Mouse (Mus musculus): Measurements from ENCODE around the gene Ago1. TPM values are rescaled to one million over a fixed set of nuclear protein-coding genes. Genes with fewer than 3 reads are reported as not detected.

The Ago1 gene
- polyA plus RNA-seq, 1 experiment from 2014 or later = 8.4 TPM

GRCm38 (mm10) chr4:126483874-126484273 is 15.5 kb upstream of the Ago1 start:
- H3K4me1 ChIP-seq (ENCODE audit: control insufficient read depth, insufficient read depth, low read depth, low read length) = no peaks in the 10 kb centered on the region
- no peaks in the 10 kb centered on the region for H3K9me3 ChIP-seq (ENCODE audit: control insufficient read depth, low read length)
- ATAC-seq = no peak
- no peaks in the 10 kb centered on the region for H3K27me3 ChIP-seq (replicated peaks; ENCODE audit: control insufficient read depth, insufficient read depth, low read length)
- no peak overlapping the region for H3K9ac ChIP-seq (ENCODE audit: low read depth, low read length)
- H3K4me2 ChIP-seq (ENCODE audit: low read length) = no peak overlapping the region
- H3K27ac ChIP-seq (ENCODE audit: low read depth, low read length) = no peak overlapping the region
- no peaks in the 10 kb centered on the region; the same call in 1 of the 2 replicates for H3K36me3 ChIP-seq (ENCODE audit: control insufficient read depth, insufficient read depth, low read length)
- H3K4me3 ChIP-seq (ENCODE audit: low read length) = no peak overlapping the region
- 91% methylated on average over 3 of the region's 3 CpGs for WGBS

GRCm38 (mm10) chr4:126482951-126483350 is 14.6 kb upstream of the Ago1 start:
- Histone ChIP-seq H3K27ac (ENCODE audit: low read depth, low read length) (no peak overlapping the region), H3K9me3 (ENCODE audit: control insufficient read depth, low read length) (no peaks in the 10 kb centered on the region), H3K4me3 (ENCODE audit: low read length) (no peak overlapping the region), H3K9ac (ENCODE audit: low read depth, low read length) (no peak overlapping the region), H3K4me1 (ENCODE audit: control insufficient read depth, insufficient read depth, low read depth, low read length) (no peaks in the 10 kb centered on the region), H3K36me3 (ENCODE audit: control insufficient read depth, insufficient read depth, low read length) (no peaks in the 10 kb centered on the region), H3K27me3 (replicated peaks; ENCODE audit: control insufficient read depth, insufficient read depth, low read length) (no peaks in the 10 kb centered on the region), H3K4me2 (ENCODE audit: low read length) (no peak overlapping the region)
- ATAC-seq = no peak
- WGBS = 82% methylated on average over 12 of the region's 12 CpGs

- Histone ChIP-seq H3K9ac (ENCODE audit: low read depth, low read length) (no peak overlapping the region), H3K9me3 (ENCODE audit: control insufficient read depth, low read length) (no peaks in the 10 kb centered on the region), H3K4me2 (ENCODE audit: low read length) (no peak overlapping the region), H3K4me1 (ENCODE audit: control insufficient read depth, insufficient read depth, low read depth, low read length) (no peaks in the 10 kb centered on the region), H3K27ac (ENCODE audit: low read depth, low read length) (no peak overlapping the region), H3K4me3 (ENCODE audit: low read length) (no peak overlapping the region), H3K36me3 (ENCODE audit: control insufficient read depth, insufficient read depth, low read length) (no peaks in the 10 kb centered on the region), H3K27me3 (replicated peaks; ENCODE audit: control insufficient read depth, insufficient read depth, low read length) (no peaks in the 10 kb centered on the region)
- 96% methylated on average over 5 of the region's 5 CpGs for WGBS
- ATAC-seq = no peak
Observed at GRCm38 (mm10) chr4:126481461-126481860, 13.1 kb upstream of the Ago1 start.

GRCm38 (mm10) chr4:126480288-126480687 is 11.9 kb upstream of the Ago1 start:
- no peaks in the 10 kb centered on the region for H3K27me3 ChIP-seq (replicated peaks; ENCODE audit: control insufficient read depth, insufficient read depth, low read length)
- H3K9me3 ChIP-seq (ENCODE audit: control insufficient read depth, low read length) = no peaks in the 10 kb centered on the region
- no peak overlapping the region for H3K27ac ChIP-seq (ENCODE audit: low read depth, low read length)
- H3K4me3 ChIP-seq (ENCODE audit: low read length) = no peak overlapping the region
- H3K4me2 ChIP-seq (ENCODE audit: low read length) = no peak overlapping the region
- no peak overlapping the region for H3K9ac ChIP-seq (ENCODE audit: low read depth, low read length)
- no peaks in the 10 kb centered on the region for H3K4me1 ChIP-seq (ENCODE audit: control insufficient read depth, insufficient read depth, low read depth, low read length)
- ATAC-seq = no peak
- no peaks in the 10 kb centered on the region for H3K36me3 ChIP-seq (ENCODE audit: control insufficient read depth, insufficient read depth, low read length)
- 80% methylated on average over 3 of the region's 3 CpGs for WGBS

DNA sequence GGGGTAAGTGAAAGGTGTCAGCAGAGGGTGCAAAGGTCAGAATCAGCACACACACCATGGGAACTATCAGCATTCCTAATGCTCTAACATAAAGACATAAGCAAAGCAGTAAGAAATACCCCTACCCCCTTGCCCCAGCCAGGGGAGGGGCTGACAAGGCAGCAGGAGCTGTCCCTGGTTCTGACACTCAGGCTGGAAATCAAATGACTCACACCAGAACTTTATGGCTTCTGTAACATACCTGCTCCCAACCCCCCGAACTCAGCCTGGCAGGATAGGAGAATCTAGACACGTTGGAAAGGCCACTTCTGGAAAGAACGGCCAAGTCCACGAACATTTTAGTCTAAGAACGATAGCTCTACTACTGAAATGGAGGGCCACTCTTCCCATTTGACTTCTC is 4.6 kb upstream of the Ago1 start:
- no peak for ATAC-seq

GRCm38 (mm10) chr4:126469334-126469733 is 951 bp upstream of the Ago1 start:
- no peak overlapping the region for H3K4me3 ChIP-seq (ENCODE audit: low read length)
- H3K27ac ChIP-seq (ENCODE audit: low read depth, low read length) = no peak overlapping the region; the same call in 1 of the 2 replicates
- H3K36me3 ChIP-seq (ENCODE audit: control insufficient read depth, insufficient read depth, low read length) = no peaks in the 10 kb centered on the region
- peak overlapping the region; percentile 70; the same call in 1 of the 2 replicates for H3K4me2 ChIP-seq (ENCODE audit: low read length)
- no peaks in the 10 kb centered on the region for H3K27me3 ChIP-seq (replicated peaks; ENCODE audit: control insufficient read depth, insufficient read depth, low read length)
- peaks cover 30% of the 10 kb centered on the region for H3K4me1 ChIP-seq (ENCODE audit: control insufficient read depth, insufficient read depth, low read depth, low read length)
- no peaks in the 10 kb centered on the region for H3K9me3 ChIP-seq (ENCODE audit: control insufficient read depth, low read length)
- no peak for ATAC-seq
- WGBS = 61% methylated on average over 1 of the region's 1 CpGs
- no peak overlapping the region for H3K9ac ChIP-seq (ENCODE audit: low read depth, low read length)

More for the DNA sequence above, 4.6 kb upstream of the Ago1 start:
- Histone ChIP-seq H3K4me2 (ENCODE audit: low read length) (no peak overlapping the region), H3K27ac (ENCODE audit: low read depth, low read length) (no peak overlapping the region), H3K4me3 (ENCODE audit: low read length) (no peak overlapping the region), H3K9ac (ENCODE audit: low read depth, low read length) (no peak overlapping the region), H3K27me3 (replicated peaks; ENCODE audit: control insufficient read depth, insufficient read depth, low read length) (no peaks in the 10 kb centered on the region), H3K36me3 (ENCODE audit: control insufficient read depth, insufficient read depth, low read length) (no peaks in the 10 kb centered on the region), H3K9me3 (ENCODE audit: control insufficient read depth, low read length) (no peaks in the 10 kb centered on the region), H3K4me1 (ENCODE audit: control insufficient read depth, insufficient read depth, low read depth, low read length) (peaks cover 2% of the 10 kb centered on the region; the same call in 1 of the 2 replicates)
- 54% methylated on average over 5 of the region's 5 CpGs for WGBS

DNA sequence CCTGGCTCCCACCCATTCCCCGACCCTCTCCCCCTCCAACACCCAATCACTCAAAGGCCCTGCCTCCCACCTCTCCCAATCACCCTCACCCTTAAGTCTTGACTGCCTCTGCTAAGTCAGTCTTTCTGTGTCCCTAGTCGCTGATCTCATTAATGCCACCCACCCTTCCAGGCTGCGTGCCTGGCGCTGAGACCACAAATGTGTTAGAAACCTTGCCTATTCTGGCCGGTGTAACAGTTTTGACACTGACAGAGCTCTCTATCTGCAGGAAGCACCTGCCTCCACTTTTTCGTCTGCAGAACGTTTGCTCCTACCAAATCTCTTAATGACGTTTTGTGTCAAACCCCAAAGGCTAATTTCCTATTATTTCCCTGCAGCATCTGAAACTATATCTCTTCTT is 542 bp upstream of the Ago1 start:
- Histone ChIP-seq H3K27ac (ENCODE audit: low read depth, low read length) (peak overlapping the region; percentile 98), H3K4me1 (ENCODE audit: control insufficient read depth, insufficient read depth, low read depth, low read length) (peaks cover 34% of the 10 kb centered on the region), H3K9me3 (ENCODE audit: control insufficient read depth, low read length) (no peaks in the 10 kb centered on the region), H3K4me2 (ENCODE audit: low read length) (peak overlapping the region; percentile 70), H3K36me3 (ENCODE audit: control insufficient read depth, insufficient read depth, low read length) (no peaks in the 10 kb centered on the region), H3K4me3 (ENCODE audit: low read length) (peak overlapping the region; percentile 96), H3K27me3 (replicated peaks; ENCODE audit: control insufficient read depth, insufficient read depth, low read length) (no peaks in the 10 kb centered on the region), H3K9ac (ENCODE audit: low read depth, low read length) (peak overlapping the region; percentile 99)
- no peak for ATAC-seq
- WGBS = 5% methylated on average over 8 of the region's 8 CpGs

GRCm38 (mm10) chr4:126467721-126468284 is 580 bp downstream of the Ago1 start:
- peak; percentile 47; the same call in 1 of the 2 replicates for ATAC-seq
- 1% methylated on average over 24 of the region's 25 CpGs for WGBS

DNA sequence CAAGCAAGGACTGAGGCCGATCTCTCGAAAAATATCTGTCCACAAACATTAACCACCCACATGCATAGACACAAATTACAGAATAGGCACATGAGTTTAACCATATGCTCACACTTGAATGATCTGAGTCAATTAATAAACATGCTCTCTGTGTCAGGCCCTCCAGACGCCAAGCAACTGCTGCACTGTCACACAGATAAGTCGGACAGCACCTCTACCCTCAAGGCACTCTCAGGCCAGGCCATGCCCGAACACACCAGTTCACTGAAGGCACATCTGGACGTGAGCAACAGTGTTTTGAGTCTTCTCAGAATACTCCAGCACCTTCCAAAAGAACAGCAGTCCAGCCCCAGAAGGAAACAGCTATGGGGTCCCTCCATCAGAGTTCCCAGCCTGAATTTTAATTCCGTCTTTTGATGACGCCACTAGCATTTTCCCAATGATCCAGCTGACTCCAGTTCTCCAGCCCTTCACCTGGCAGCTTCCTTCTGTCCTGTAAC is 2.1 kb downstream of the Ago1 start:
- Histone ChIP-seq H3K9ac (ENCODE audit: low read depth, low read length) (peak overlapping the region; percentile 30; the same call in 1 of the 2 replicates), H3K9me3 (ENCODE audit: control insufficient read depth, low read length) (no peaks in the 10 kb centered on the region), H3K4me2 (ENCODE audit: low read length) (peak overlapping the region; percentile 70), H3K27ac (ENCODE audit: low read depth, low read length) (peak overlapping the region; percentile 58), H3K27me3 (replicated peaks; ENCODE audit: control insufficient read depth, insufficient read depth, low read length) (no peaks in the 10 kb centered on the region), H3K36me3 (ENCODE audit: control insufficient read depth, insufficient read depth, low read length) (no peaks in the 10 kb centered on the region), H3K4me1 (ENCODE audit: control insufficient read depth, insufficient read depth, low read depth, low read length) (peaks cover 40% of the 10 kb centered on the region), H3K4me3 (ENCODE audit: low read length) (peak overlapping the region; percentile 23)
- WGBS = 8% methylated on average over 8 of the region's 8 CpGs
- ATAC-seq = no peak

More at GRCm38 (mm10) chr4:126467721-126468284, 580 bp downstream of the Ago1 start:
- Histone ChIP-seq H3K36me3 (ENCODE audit: control insufficient read depth, insufficient read depth, low read length) (no peaks in the 10 kb centered on the region), H3K4me2 (ENCODE audit: low read length) (peak overlapping the region; percentile 70), H3K4me3 (ENCODE audit: low read length) (peak overlapping the region; percentile 96), H3K9me3 (ENCODE audit: control insufficient read depth, low read length) (no peaks in the 10 kb centered on the region), H3K9ac (ENCODE audit: low read depth, low read length) (peak overlapping the region; percentile 99), H3K27ac (ENCODE audit: low read depth, low read length) (peak overlapping the region; percentile 98), H3K27me3 (replicated peaks; ENCODE audit: control insufficient read depth, insufficient read depth, low read length) (no peaks in the 10 kb centered on the region), H3K4me1 (ENCODE audit: control insufficient read depth, insufficient read depth, low read depth, low read length) (peaks cover 40% of the 10 kb centered on the region)
